Comparison of ENCODE assay signal across 12 mouse cellular contexts in the genomic region with DNA sequence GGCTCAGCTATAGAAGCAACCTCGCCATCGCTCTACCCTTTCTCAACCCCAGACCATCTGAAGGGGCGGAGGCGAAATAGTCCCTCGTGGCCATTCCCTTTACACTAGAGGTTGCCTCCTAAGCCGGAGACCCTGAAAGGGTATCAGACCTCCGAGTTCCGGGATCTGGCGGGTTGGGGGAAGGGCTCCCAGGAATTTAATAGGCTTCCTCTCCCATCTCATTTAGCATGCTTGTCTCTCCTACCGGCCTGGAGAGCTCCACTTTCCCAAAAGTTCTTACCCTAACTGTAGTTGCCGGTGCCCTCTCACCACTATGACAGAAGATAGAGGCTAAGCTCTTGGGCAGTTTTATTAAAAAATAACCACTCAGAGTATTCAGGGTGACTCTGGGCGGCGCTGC. TPM values are rescaled to one million over a fixed set of nuclear protein-coding genes. Genes with fewer than 3 reads are reported as not detected.
A peak's percentile ranks its signal among the peaks of the same experiment; 100 is the strongest.
DNase-seq lines count a peak whose midpoint lies in the region; ATAC-seq and TF ChIP-seq lines count a peak whose summit lies in the region.
"Had no signal": no experiment of that assay in that cellular context is flagged by ENCODE, and none has a peak within 500 bp of the region (broad histone marks: within the 10 kb centered on the region; RNA-seq: fewer than 3 reads in every experiment).

No protein-coding gene starts in this region.

- peaks cover 71% of the 10 kb centered on the region for H3K27me3 ChIP-seq in forebrain, embryonic 10.5 days (ENCODE audit: poor library complexity, severe bottlenecking)
- peaks cover 74% of the 10 kb centered on the region for H3K27me3 ChIP-seq in limb, embryonic 10.5 days (ENCODE audit: low read depth, poor library complexity, severe bottlenecking)

- H3K36me3 ChIP-seq in forebrain, embryonic 10.5 days (replicated peaks) = peaks cover 10% of the 10 kb centered on the region
- peaks cover 9% of the 10 kb centered on the region for H3K36me3 ChIP-seq in limb, embryonic 10.5 days

- no peak for ATAC-seq in monocyte, adult 5-6 weeks (replicated peaks; ENCODE audit: insufficient number of reproducible peaks, low FRiP score, low TSS enrichment, poor library complexity, severe bottlenecking)
- ATAC-seq: Patski had no signal

- TF ChIP-seq POLR2A in olfactory bulb, adult 2 months (IDR thresholded peaks at IDR 0.05; ENCODE audit: insufficient read depth, low read depth, low read length) = no peak

- H3K4me3 ChIP-seq in left cerebral cortex, adult 2 months = peak overlapping the region; percentile 36
- peak overlapping the region; percentile 45 for H3K4me3 ChIP-seq in forebrain, embryonic 10.5 days
- peak overlapping the region; percentile 34 for H3K4me3 ChIP-seq in limb, embryonic 10.5 days
- H3K4me3 ChIP-seq in olfactory bulb, adult 2 months (ENCODE audit: insufficient read depth, low read depth, low read length) = peak overlapping the region; percentile 23; the same call in 1 of the 2 replicates

- under 1% methylated on average over 13 of the region's 13 CpGs for whole genome bisulfite sequencing in forebrain, embryonic 10.5 days
- 2% methylated on average over 13 of the region's 13 CpGs for whole genome bisulfite sequencing in limb, embryonic 10.5 days
- WGBS in olfactory bulb, adult 2 months = under 1% methylated on average over 13 of the region's 13 CpGs

- no peak for DNase-seq in left cerebral cortex, adult 2 months (ENCODE audit: extremely low spot score in 1 of 2, low spot score in 2 of 2)
- DNase-seq in left cerebral cortex, postnatal 25 days (ENCODE audit: low spot score in 2 of 2) = no peak
- DNase-seq in forebrain, embryonic 10.5 days (ENCODE audit: extremely low spot score, low spot score) = peak; percentile 31
- peak; percentile 39 for DNase-seq in limb, embryonic 10.5 days (ENCODE audit: low spot score)
- no peak for DNase-seq in adrenal gland, postnatal 25 days
- DNase-seq: cerebellum, postnatal 25 days; right cerebral cortex, adult 18-20 months had no signal

- intact Hi-C loops in left cerebral cortex, adult 2 months (cut with DNase I) = no loop called here
- intact Hi-C loops in left cerebral cortex, postnatal 25 days (cut with DNase I) = no loop called here

- no peaks in the 10 kb centered on the region for H3K9me3 ChIP-seq in forebrain, embryonic 10.5 days
- no peaks in the 10 kb centered on the region for H3K9me3 ChIP-seq in limb, embryonic 10.5 days (replicated peaks)

- H3K4me1 ChIP-seq in forebrain, embryonic 10.5 days = peaks cover 30% of the 10 kb centered on the region
- H3K4me1 ChIP-seq in limb, embryonic 10.5 days = peaks cover 25% of the 10 kb centered on the region
- H3K4me1 ChIP-seq in olfactory bulb, adult 2 months (ENCODE audit: control insufficient read depth, insufficient read depth, low read length) = peaks cover 23% of the 10 kb centered on the region

- no peak overlapping the region for H3K27ac ChIP-seq in left cerebral cortex, adult 2 months
- no peak overlapping the region for H3K27ac ChIP-seq in forebrain, embryonic 10.5 days
- H3K27ac ChIP-seq in limb, embryonic 10.5 days = no peak overlapping the region
- no peak overlapping the region for H3K27ac ChIP-seq in olfactory bulb, adult 2 months (ENCODE audit: insufficient read depth, low read depth, low read length)

- TF ChIP-seq CTCF in left cerebral cortex, adult 2 months (IDR thresholded peaks at IDR 0.05) = no peak
- no peak for TF ChIP-seq CTCF in olfactory bulb, adult 2 months (IDR thresholded peaks at IDR 0.05; ENCODE audit: insufficient read depth, low read depth, low read length)

RNA-seq across cellular contexts. Expression of gene Ucn, which starts 1.0 kb away (rescaled TPM):
- total RNA-seq in left cerebral cortex, adult 2 months (2021) = 1 to 10 TPM; 1.3 to 1.8 TPM
- 1 to 10 TPM; 1.5 to 2.2 TPM for total RNA-seq in left cerebral cortex, postnatal 25 days (2021)
- not detected in 2 replicates for polyA plus RNA-seq in forebrain, embryonic 10.5 days (2016; fragmentation: Nextera tagmentation; extraction: Ambion mirVana)
- not detected in 2 replicates for polyA plus RNA-seq in limb, embryonic 10.5 days (2016; fragmentation: Nextera tagmentation; extraction: Ambion mirVana)
- not detected in 2 replicates for polyA plus RNA-seq in olfactory bulb, adult 2 months (2012; ENCODE audit: insufficient read depth, insufficient read length, low replicate concordance, missing spikeins)
- not detected in 3 replicates for total RNA-seq in monocyte, adult 5-6 weeks (2017)
- total RNA-seq in adrenal gland, postnatal 25 days (2021) = not detected in 2 replicates
- total RNA-seq: granulocyte monocyte progenitor cell, adult 5-6 weeks had no signal
- polyA plus RNA-seq: liver, embryonic 16.5 days; Patski had no signal

RNA-seq across cellular contexts. Expression of gene Mpv17, which starts 16.4 kb away (rescaled TPM):
- 10 to 100 TPM; 47.8 to 49.2 TPM for total RNA-seq in left cerebral cortex, adult 2 months (2021)
- total RNA-seq in left cerebral cortex, postnatal 25 days (2021) = 10 to 100 TPM; 47.5 to 48.6 TPM
- polyA plus RNA-seq in forebrain, embryonic 10.5 days (2016; fragmentation: Nextera tagmentation; extraction: Ambion mirVana) = 60.4 and 63.8 TPM in 2 replicates
- polyA plus RNA-seq in limb, embryonic 10.5 days (2016; fragmentation: Nextera tagmentation; extraction: Ambion mirVana) = 54.2 and 66.0 TPM in 2 replicates
- not detected in 2 replicates for polyA plus RNA-seq in olfactory bulb, adult 2 months (2012; ENCODE audit: insufficient read depth, insufficient read length, low replicate concordance, missing spikeins)
- total RNA-seq in monocyte, adult 5-6 weeks (2017) = 22.5 to 37.8 TPM (median 35.8 TPM) in 3 replicates
- 60.3 and 66.6 TPM in 2 replicates for total RNA-seq in adrenal gland, postnatal 25 days (2021)

RNA-seq across cellular contexts. Expression of gene Trim54, which starts 21.1 kb away (rescaled TPM):
- total RNA-seq in left cerebral cortex, adult 2 months (2021) = 1 to 10 TPM; 2.0 to 2.2 TPM
- total RNA-seq in left cerebral cortex, postnatal 25 days (2021) = 1 to 10 TPM; 2.5 to 4.0 TPM
- 0.11 TPM in 1 of 2 replicates, not detected in the other for polyA plus RNA-seq in forebrain, embryonic 10.5 days (2016; fragmentation: Nextera tagmentation; extraction: Ambion mirVana)
- polyA plus RNA-seq in limb, embryonic 10.5 days (2016; fragmentation: Nextera tagmentation; extraction: Ambion mirVana) = 0.23 TPM in 1 of 2 replicates, not detected in the other
- polyA plus RNA-seq in olfactory bulb, adult 2 months (2012; ENCODE audit: insufficient read depth, insufficient read length, low replicate concordance, missing spikeins) = not detected in 2 replicates
- not detected in 3 replicates for total RNA-seq in monocyte, adult 5-6 weeks (2017)
- total RNA-seq in adrenal gland, postnatal 25 days (2021) = not detected in 2 replicates
- total RNA-seq: granulocyte monocyte progenitor cell, adult 5-6 weeks had no signal
- polyA plus RNA-seq: Patski had no signal

RNA-seq across cellular contexts. Expression of gene Slc30a3, which starts 29.6 kb away (rescaled TPM):
- 100 to 1,000 TPM; 162 to 184 TPM for total RNA-seq in left cerebral cortex, adult 2 months (2021)
- total RNA-seq in left cerebral cortex, postnatal 25 days (2021) = 100 to 1,000 TPM; 163 to 170 TPM
- 0.32 and 0.39 TPM in 2 replicates for polyA plus RNA-seq in forebrain, embryonic 10.5 days (2016; fragmentation: Nextera tagmentation; extraction: Ambion mirVana)
- 0.24 and 0.26 TPM in 2 replicates for polyA plus RNA-seq in limb, embryonic 10.5 days (2016; fragmentation: Nextera tagmentation; extraction: Ambion mirVana)
- not detected in 2 replicates for polyA plus RNA-seq in olfactory bulb, adult 2 months (2012; ENCODE audit: insufficient read depth, insufficient read length, low replicate concordance, missing spikeins)
- not detected in 3 replicates for total RNA-seq in monocyte, adult 5-6 weeks (2017)
- total RNA-seq in adrenal gland, postnatal 25 days (2021) = not detected in 2 replicates
- total RNA-seq: granulocyte monocyte progenitor cell, adult 5-6 weeks had no signal

RNA-seq across cellular contexts. Expression of gene Dnajc5g, which starts 31.6 kb away (rescaled TPM):
- total RNA-seq in left cerebral cortex, adult 2 months (2021) = not detected
- total RNA-seq in left cerebral cortex, postnatal 25 days (2021) = not detected
- polyA plus RNA-seq in forebrain, embryonic 10.5 days (2016; fragmentation: Nextera tagmentation; extraction: Ambion mirVana) = not detected in 2 replicates
- polyA plus RNA-seq in limb, embryonic 10.5 days (2016; fragmentation: Nextera tagmentation; extraction: Ambion mirVana) = not detected in 2 replicates
- polyA plus RNA-seq in olfactory bulb, adult 2 months (2012; ENCODE audit: insufficient read depth, insufficient read length, low replicate concordance, missing spikeins) = not detected in 2 replicates
- not detected in 3 replicates for total RNA-seq in monocyte, adult 5-6 weeks (2017)
- total RNA-seq in adrenal gland, postnatal 25 days (2021) = not detected in 2 replicates
- total RNA-seq: granulocyte monocyte progenitor cell, adult 5-6 weeks had no signal
- polyA plus RNA-seq: liver, embryonic 16.5 days; Patski had no signal

Comparison
In these comparisons a context has a peak if more than half of its experiments do, and no peak if none do; other contexts are left out.
1. DNase-seq: peak in forebrain, embryonic 10.5 days (single experiment) and limb, embryonic 10.5 days (single experiment); none in left cerebral cortex, adult 2 months (0 of 2), left cerebral cortex, postnatal 25 days (0 of 2) and adrenal gland, postnatal 25 days (single experiment).
2. Peak in every context shown above with its lines, with median percentiles within 50 percentile points of each other: H3K4me3 ChIP-seq.